Mouse (Mus musculus) bone marrow macrophage, adult 2 months (primary cell): Measurements from ENCODE around the gene Hist4h4. TPM values are rescaled to one million over a fixed set of nuclear protein-coding genes. Genes with fewer than 3 reads are reported as not detected.

Experiments used
- H3K27ac ChIP-seq: 2 replicates; pipeline ENCODE4 v1.5.1; 2012; ENCODE audit warnings: low read depth, low read length; ENCODE audit not compliant: insufficient read depth
- H3K4me1 ChIP-seq: 2 replicates; pipeline ENCODE4 v1.6.1; 2012; ENCODE audit warnings: low read length; ENCODE audit not compliant: control insufficient read depth, insufficient read depth
- H3K4me3 ChIP-seq: 2 replicates; pipeline ENCODE4 v1.5.1; 2012; ENCODE audit warnings: mild to moderate bottlenecking, low read length, moderate library complexity; ENCODE audit not compliant: insufficient read depth
- CTCF ChIP-seq: IDR thresholded peaks from 2 replicates; pipeline ENCODE4 v1.5.1; 2012; ENCODE audit warnings: low read depth, mild to moderate bottlenecking, low read length, moderate library complexity
- POLR2A ChIP-seq: IDR thresholded peaks from 2 replicates; pipeline ENCODE4 v1.6.1; 2012; ENCODE audit warnings: mild to moderate bottlenecking, low read depth, low read length, borderline replicate concordance
- polyA plus RNA-seq: library from polyadenylated mRNA; stranded (reverse); fragments of >200 nt; gene quantifications from 2 replicates; pipeline ENCODE4 v1.2.4, GENCODE M21; 2012; ENCODE audit not compliant: missing spikeins, insufficient read depth, insufficient read length

Gene Hist4h4
- polyA plus RNA-seq, 1 experiment = 0.51 TPM

GRCm38 (mm10) chr6:136837323-136837722 lies 33.1 kb upstream of the Hist4h4 start:
- TF ChIP-seq CTCF = no peak
- TF ChIP-seq POLR2A = no peak
- Histone ChIP-seq H3K4me1 (peaks cover 18% of the 10 kb centered on the region), H3K4me3 (no peak overlapping the region), H3K27ac (no peak overlapping the region)

GRCm38 (mm10) chr6:136835352-136835751 lies 31.1 kb upstream of the Hist4h4 start, which contains the start of gene Smco3:
Gene Smco3, minus strand, starts transcription at chr6:136835452.
- no peak within 1 kb of the TSS for H3K4me3 ChIP-seq
- TF ChIP-seq POLR2A = no peak
- no peak for TF ChIP-seq CTCF
- H3K27ac ChIP-seq = no peak within 1 kb of the TSS
- peaks cover 25% of the 10 kb centered on the region for H3K4me1 ChIP-seq

- Histone ChIP-seq H3K4me1 (peaks cover 30% of the 10 kb centered on the region), H3K4me3 (peak overlapping the region; percentile 66), H3K27ac (peak overlapping the region; percentile 78)
- TF ChIP-seq POLR2A (no peak), CTCF (no peak)
Observed at GRCm38 (mm10) chr6:136831712-136832111, 27.5 kb upstream of the Hist4h4 start.

- Histone ChIP-seq H3K27ac (peak overlapping the region; percentile 15), H3K4me1 (peaks cover 23% of the 10 kb centered on the region), H3K4me3 (peak overlapping the region; percentile 58)
- TF ChIP-seq CTCF (no peak), POLR2A (no peak)
Observed at GRCm38 (mm10) chr6:136828681-136829080, 24.5 kb upstream of the Hist4h4 start.

GRCm38 (mm10) chr6:136827881-136828561 lies 23.8 kb upstream of the Hist4h4 start, which contains the start of gene Wbp11:
Gene Wbp11, minus strand, starts transcription at chr6:136828233.
- peaks cover 22% of the 10 kb centered on the region for H3K4me1 ChIP-seq
- peak within 1 kb of the TSS; percentile 84 for H3K4me3 ChIP-seq
- TF ChIP-seq CTCF = no peak
- no peak for TF ChIP-seq POLR2A
- peak within 1 kb of the TSS; percentile 74 for H3K27ac ChIP-seq

GRCm38 (mm10) chr6:136827516-136827880 lies 23.3 kb upstream of the Hist4h4 start, which contains the start of gene BC049715:
Gene BC049715, plus strand, starts transcription at chr6:136827626.
- peaks cover 20% of the 10 kb centered on the region for H3K4me1 ChIP-seq
- peak within 1 kb of the TSS; percentile 84 for H3K4me3 ChIP-seq
- TF ChIP-seq POLR2A (no peak), CTCF (no peak)
- H3K27ac ChIP-seq = peak within 1 kb of the TSS; percentile 74

GRCm38 (mm10) chr6:136827116-136827515 lies 22.9 kb upstream of the Hist4h4 start:
- TF ChIP-seq POLR2A (no peak), CTCF (no peak)
- H3K27ac ChIP-seq = peak overlapping the region; percentile 74
- H3K4me3 ChIP-seq = peak overlapping the region; percentile 84
- H3K4me1 ChIP-seq = peaks cover 18% of the 10 kb centered on the region

- Histone ChIP-seq H3K4me1 (peaks cover 11% of the 10 kb centered on the region), H3K27ac (no peak overlapping the region), H3K4me3 (no peak overlapping the region)
- no peak for TF ChIP-seq CTCF
- TF ChIP-seq POLR2A = no peak
Observed at GRCm38 (mm10) chr6:136824987-136825386, 20.8 kb upstream of the Hist4h4 start.

- TF ChIP-seq CTCF = no peak
- H3K27ac ChIP-seq = no peak overlapping the region
- no peak overlapping the region for H3K4me3 ChIP-seq
- peaks cover 5% of the 10 kb centered on the region for H3K4me1 ChIP-seq
Observed at GRCm38 (mm10) chr6:136821086-136821485, 16.9 kb upstream of the Hist4h4 start.

GRCm38 (mm10) chr6:136820381-136820780 lies 16.2 kb upstream of the Hist4h4 start:
- Histone ChIP-seq H3K4me1 (peaks cover 7% of the 10 kb centered on the region), H3K4me3 (no peak overlapping the region), H3K27ac (no peak overlapping the region)
- TF ChIP-seq POLR2A = no peak
- no peak for TF ChIP-seq CTCF
